Mouse (Mus musculus) heart, adult 11 months (tissue): ENCODE measurements around the gene Pik3c2b.

Source experiments
- DNase-seq: peaks from one replicate; pipeline ENCODE4 v3.0.0; 2022

Pik3c2b gene

DNA sequence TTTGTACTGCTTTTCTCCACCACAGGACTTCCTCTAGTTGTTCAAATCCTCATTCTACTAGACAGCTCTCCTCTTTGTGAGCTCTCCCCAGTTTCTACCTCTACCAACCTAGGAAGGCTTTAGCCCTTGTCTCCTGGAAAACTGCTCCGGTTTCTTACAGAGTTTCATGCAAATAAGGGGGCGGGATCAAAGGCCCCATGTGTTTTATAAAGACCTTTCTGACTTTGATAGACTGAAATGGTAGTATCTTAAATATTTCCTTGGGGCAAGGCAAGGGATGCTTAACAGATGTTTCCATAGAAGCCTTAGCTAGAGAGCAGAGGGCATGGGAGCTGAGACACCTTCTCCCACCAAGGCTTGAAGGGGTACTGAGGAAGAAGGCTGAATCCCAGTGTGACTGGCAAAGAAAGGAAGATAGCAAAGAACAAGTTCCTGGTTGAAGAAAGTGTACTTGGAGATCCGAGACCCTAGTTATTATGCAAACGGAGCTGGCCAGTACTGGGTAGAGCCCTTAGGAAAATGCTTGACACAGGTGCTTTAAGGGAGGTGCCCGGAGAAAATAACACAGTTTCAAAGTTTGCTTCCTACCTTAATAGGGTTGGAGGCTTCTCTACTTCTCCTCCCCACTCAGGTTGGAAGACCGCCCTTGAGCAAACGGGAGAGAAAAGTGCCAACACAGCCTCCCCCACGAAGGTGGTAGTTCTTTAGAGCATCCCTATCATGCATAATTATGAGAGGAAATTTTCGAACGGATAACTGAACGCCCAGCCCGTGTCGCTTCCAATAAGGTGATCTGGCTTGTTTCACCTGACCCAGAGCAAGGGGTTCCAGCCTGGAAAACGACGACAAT, at the start of gene Pik3c2b:
TSS of gene Pik3c2b (plus strand) at position 657 of the 850 bp plus-strand sequence.
- DNase-seq: no peak

- peak; percentile 61 for DNase-seq
Observed at GRCm38 (mm10) chr1:133000347-133000746, 45.1 kb upstream of the Pik3c2b start.

GRCm38 (mm10) chr1:133006571-133006970, 38.9 kb upstream of the Pik3c2b start:
- peak; percentile 66 for DNase-seq

DNA sequence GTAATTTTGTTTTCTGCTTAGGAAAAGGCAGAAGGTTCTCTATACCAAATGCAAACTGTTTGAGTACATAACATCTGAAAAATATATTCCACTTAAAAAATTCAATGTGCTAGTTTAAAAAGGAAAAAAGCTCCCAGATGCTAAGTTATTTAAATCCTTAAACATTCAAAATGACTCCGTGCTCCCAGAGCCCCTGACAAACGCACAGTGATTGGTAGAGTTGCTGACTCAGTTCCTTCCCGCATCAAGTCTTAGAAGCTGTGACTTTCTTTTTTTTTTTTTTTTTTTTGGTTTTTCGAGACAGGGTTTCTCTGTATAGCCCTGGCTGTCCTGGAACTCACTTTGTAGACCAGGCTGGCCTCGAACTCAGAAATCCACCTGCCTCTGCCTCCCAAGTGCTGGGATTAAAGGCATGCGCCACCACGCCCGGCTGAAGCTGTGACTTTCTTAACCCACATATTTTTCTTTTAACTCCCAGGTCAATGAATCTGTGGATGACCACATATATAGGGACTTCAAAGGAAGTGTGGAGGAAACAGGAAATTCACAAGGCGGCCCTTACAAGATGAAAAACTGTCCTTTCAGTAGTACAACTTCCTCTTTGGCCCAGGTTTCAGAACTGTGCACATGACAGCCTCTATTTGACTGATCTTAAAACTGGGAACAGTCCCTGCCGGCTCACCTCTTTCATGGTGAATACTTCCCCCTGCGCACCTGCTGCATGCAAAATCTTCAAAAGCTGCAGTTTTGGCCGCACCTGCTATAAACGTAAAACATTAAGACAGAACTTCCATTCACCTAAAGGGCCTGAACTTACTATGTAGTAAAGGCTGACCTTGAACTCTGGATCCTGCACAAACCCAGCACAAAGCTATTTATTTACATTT, 33.3 kb upstream of the Pik3c2b start:
- DNase-seq: peak; percentile 87

GRCm38 (mm10) chr1:133013331-133013730, 32.1 kb upstream of the Pik3c2b start:
- DNase-seq: no peak

- DNase-seq: peak; percentile 61
Observed at GRCm38 (mm10) chr1:133014196-133014595, 31.3 kb upstream of the Pik3c2b start.

GRCm38 (mm10) chr1:133016775-133017428, 28.6 kb upstream of the Pik3c2b start:
- peak; percentile 68 for DNase-seq

DNA sequence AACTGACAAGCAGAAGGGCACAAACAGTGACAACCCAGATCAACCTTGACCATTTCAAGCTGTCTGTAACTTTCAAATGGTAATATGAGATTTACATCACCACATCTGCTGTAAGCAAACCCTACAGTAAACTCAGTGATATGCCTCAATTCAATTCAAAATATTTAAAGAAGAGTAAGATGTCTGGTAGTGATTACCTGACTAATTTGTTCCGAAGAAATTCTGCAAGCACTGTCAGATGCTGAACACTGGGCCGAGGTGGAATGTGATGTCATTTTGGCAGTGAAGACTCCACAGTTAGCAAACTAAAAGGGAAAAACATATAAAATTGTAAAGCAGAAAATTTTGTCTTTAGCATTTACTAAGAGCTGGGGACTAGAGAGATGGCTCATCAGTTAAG, 26.9 kb upstream of the Pik3c2b start:
- no peak for DNase-seq

DNA sequence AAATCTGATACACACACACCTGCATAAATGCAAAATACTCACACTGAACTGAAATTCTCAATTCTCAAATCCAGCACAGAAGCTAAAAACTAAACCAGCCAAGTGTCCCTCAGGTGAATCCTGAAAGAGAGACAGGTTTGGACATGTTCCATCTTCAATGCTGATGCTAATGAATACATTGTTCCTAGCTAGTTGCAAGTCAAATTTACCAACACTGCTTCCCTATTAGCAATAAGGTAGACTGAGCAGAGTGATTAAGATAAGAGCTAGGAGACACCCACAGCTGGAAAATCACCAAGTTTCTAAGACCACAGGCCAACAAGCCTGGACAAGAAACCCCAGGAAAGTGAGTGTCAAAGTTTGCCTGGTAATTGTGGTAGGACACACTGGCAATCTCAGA, 26.2 kb upstream of the Pik3c2b start:
- peak; percentile 27 for DNase-seq

- peak; percentile 72 for DNase-seq
Observed at GRCm38 (mm10) chr1:133020137-133020894, 25.2 kb upstream of the Pik3c2b start.

- DNase-seq: peak; percentile 70
Observed at GRCm38 (mm10) chr1:133021391-133021790, 24.1 kb upstream of the Pik3c2b start.

GRCm38 (mm10) chr1:133021971-133022370, 23.5 kb upstream of the Pik3c2b start:
- peak; percentile 66 for DNase-seq

DNA sequence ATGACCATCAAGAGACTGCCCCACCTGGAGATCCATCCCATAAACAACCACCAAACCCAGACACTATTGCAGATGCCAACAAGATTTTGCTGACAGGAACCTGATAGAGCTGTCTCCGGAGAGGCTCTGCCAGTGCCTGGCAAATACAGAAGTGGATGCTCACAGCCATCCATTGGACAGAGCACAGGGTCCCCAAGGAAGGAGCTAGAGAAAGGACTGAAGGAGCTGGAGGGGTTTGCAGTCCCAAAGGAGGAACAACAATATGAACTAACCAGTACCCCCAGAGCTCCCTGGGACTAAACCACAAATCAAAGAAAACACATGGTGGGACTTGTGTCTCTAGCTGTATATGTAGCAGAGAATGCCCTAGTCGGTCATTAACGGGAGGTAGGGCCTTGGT, 21.7 kb upstream of the Pik3c2b start:
- peak; percentile 84 for DNase-seq

DNA sequence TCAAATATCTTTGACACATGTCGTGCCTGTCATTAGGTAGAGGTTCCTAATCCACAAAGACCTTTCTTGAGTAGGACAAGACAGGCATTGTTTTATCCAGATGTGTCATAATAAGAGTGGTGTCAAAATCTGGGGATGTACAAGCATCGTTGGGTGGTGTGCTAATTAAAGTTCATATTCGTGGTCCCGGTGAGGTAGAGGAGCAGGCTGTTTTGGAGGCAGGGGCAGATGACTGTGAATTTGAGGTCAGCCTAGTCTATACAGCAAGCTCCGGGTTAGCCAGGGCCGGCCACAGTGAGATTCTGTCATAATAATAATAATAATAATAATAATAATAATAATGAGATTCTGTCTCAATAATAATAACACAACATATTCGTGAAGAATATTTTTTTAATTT, 21.0 kb upstream of the Pik3c2b start:
- DNase-seq: peak; percentile 82

- peak; percentile 99 for DNase-seq
Observed at GRCm38 (mm10) chr1:133025051-133025795, 20.2 kb upstream of the Pik3c2b start.

- DNase-seq: peak; percentile 91
Observed at GRCm38 (mm10) chr1:133025796-133026190, 19.7 kb upstream of the Pik3c2b start.

DNA sequence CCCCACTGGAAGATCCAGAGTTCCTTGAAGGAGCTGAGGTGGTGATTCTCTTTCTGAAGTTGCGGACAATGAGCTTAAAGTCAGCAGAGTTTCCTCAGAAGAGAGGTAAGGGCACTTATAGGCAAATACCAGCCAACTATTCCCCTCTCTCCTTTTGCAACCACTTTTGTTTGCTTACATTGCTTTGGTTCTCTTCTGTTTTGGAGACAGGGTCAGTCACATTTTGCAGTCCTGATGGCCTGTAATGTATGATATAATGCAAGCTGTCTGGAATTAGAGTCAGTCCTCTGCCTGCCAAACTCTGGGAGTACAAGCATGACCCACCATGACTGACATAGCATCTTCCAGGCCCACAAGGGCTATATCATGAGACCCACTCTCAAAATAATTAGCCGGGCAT, 18.3 kb upstream of the Pik3c2b start:
- peak; percentile 64 for DNase-seq

- peak; percentile 78 for DNase-seq
Observed at GRCm38 (mm10) chr1:133027980-133028379, 17.5 kb upstream of the Pik3c2b start.

GRCm38 (mm10) chr1:133029744-133030143, 15.7 kb upstream of the Pik3c2b start:
- DNase-seq: no peak

- peak; percentile 60 for DNase-seq
Observed at GRCm38 (mm10) chr1:133030461-133030860, 15.0 kb upstream of the Pik3c2b start, which contains the start of gene Mdm4. TSS of gene Mdm4 (minus strand) at chr1:133030561.

DNA sequence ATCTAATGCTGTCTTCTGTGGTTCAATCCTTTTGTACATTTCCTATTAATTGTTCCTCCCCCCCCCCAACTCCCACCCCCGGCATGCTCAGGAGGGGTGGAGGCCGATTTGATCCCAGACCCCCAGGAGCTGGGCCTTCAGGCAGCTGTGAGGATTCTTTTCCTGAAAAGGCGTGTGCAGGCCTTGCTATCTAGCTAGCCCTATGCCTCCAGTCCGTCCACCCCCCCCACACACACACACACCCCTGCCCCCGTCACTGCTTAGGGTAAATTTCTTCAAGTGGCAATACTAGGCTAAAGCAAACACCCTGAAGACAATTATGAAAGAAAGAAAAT, 12.5 kb upstream of the Pik3c2b start:
- DNase-seq: no peak
